Mouse (Mus musculus): ENCODE results near the gene Brd4.
"Not testable (repeated sequence)": the region's sequence is repeated elsewhere in the genome, so short reads cannot be mapped to it uniquely, and the experiment has no call there.

GRCm38 (mm10) chr17:32215587-32215986, 68.9 kb downstream of the Brd4 start:
- 0 out of 2 replicates have a peak, but pooled peaks have one; percentile 17 for TF ChIP-seq CTCF (IDR thresholded peaks at IDR 0.05; ENCODE audit: low read depth)
- TF ChIP-seq EP300 (IDR thresholded peaks at IDR 0.05; ENCODE audit: low read depth): not testable (repeated sequence)
